Mouse (Mus musculus): ENCODE data around the gene Cacna1a. TPM values are rescaled to one million over a fixed set of nuclear protein-coding genes. Genes with fewer than 3 reads are reported as not detected.

The Cacna1a gene
- total RNA-seq, 2 experiments from 2014 or later = 243 to 258 TPM

- Histone ChIP-seq H3K4me3 (peak overlapping the region; percentile 76), H3K27ac (peak overlapping the region; percentile 95)
- TF ChIP-seq CTCF (IDR thresholded peaks at IDR 0.05) = no peak
- intact Hi-C loops (cut with DNase I) = loop anchor here (5.0 kb wide), 1 partner anchor 52 kb away; no protein-coding TSS in a partner anchor
- DNase-seq (ENCODE audit: extremely low spot score in 1 of 2, low spot score in 2 of 2) = peak; percentile 73 to 80
These were observed 25.9 kb downstream of the Cacna1a start for GRCm38 (mm10) chr8:84413886-84414851.

GRCm38 (mm10) chr8:84414918-84415317 lies 26.7 kb downstream of the Cacna1a start:
- no peak for TF ChIP-seq CTCF (IDR thresholded peaks at IDR 0.05)
- H3K4me3 ChIP-seq = peak overlapping the region; percentile 76
- intact Hi-C loops (cut with DNase I) = loop anchor here (5.0 kb wide), 2 partner anchors 53 to 92 kb away; no protein-coding TSS in a partner anchor
- DNase-seq (ENCODE audit: extremely low spot score in 1 of 2, low spot score in 2 of 2) = no peak
- H3K27ac ChIP-seq = peak overlapping the region; percentile 95

- H3K4me3 ChIP-seq = peak overlapping the region; percentile 76
- intact Hi-C loops (cut with DNase I) = loop anchor here (5.0 kb wide), 1 partner anchor 92 kb away; no protein-coding TSS in a partner anchor
- peak overlapping the region; percentile 95 for H3K27ac ChIP-seq
- peak; percentile 39 to 42 for DNase-seq (ENCODE audit: extremely low spot score in 1 of 2, low spot score in 2 of 2)
- TF ChIP-seq CTCF (IDR thresholded peaks at IDR 0.05) = no peak
These were observed 27.2 kb downstream of the Cacna1a start for GRCm38 (mm10) chr8:84415378-84415898.

GRCm38 (mm10) chr8:84416041-84416440 lies 27.8 kb downstream of the Cacna1a start:
- Histone ChIP-seq H3K27ac (peak overlapping the region; percentile 95), H3K4me3 (peak overlapping the region; percentile 76)
- no peak for DNase-seq (ENCODE audit: extremely low spot score in 1 of 2, low spot score in 2 of 2)
- TF ChIP-seq CTCF (IDR thresholded peaks at IDR 0.05) = no peak
- intact Hi-C loops (cut with DNase I) = loop anchor here (5.0 kb wide), 1 partner anchor 91 kb away; no protein-coding TSS in a partner anchor

- DNase-seq (ENCODE audit: extremely low spot score in 1 of 2, low spot score in 2 of 2) = peak in 1 of 2 experiments; percentile 39
- Histone ChIP-seq H3K27ac (peak overlapping the region; percentile 95), H3K4me3 (peak overlapping the region; percentile 76)
- no peak for TF ChIP-seq CTCF (IDR thresholded peaks at IDR 0.05)
- intact Hi-C loops (cut with DNase I) = loop anchor here (5.0 kb wide), 1 partner anchor 90 kb away; no protein-coding TSS in a partner anchor
These were observed 28.7 kb downstream of the Cacna1a start for GRCm38 (mm10) chr8:84416915-84417314.

- intact Hi-C loops (cut with DNase I) = loop anchor here (5.0 kb wide), 1 partner anchor 89 kb away; no protein-coding TSS in a partner anchor
These were observed 29.6 kb downstream of the Cacna1a start for GRCm38 (mm10) chr8:84417840-84418239.

GRCm38 (mm10) chr8:84424426-84424825 lies 36.2 kb downstream of the Cacna1a start:
- TF ChIP-seq CTCF (IDR thresholded peaks at IDR 0.05) = no peak
- H3K4me3 ChIP-seq = no peak overlapping the region
- H3K27ac ChIP-seq = no peak overlapping the region

More at GRCm38 (mm10) chr8:84417840-84418239, 29.6 kb downstream of the Cacna1a start:
- no peak for DNase-seq (ENCODE audit: extremely low spot score in 1 of 2, low spot score in 2 of 2)
- TF ChIP-seq CTCF (IDR thresholded peaks at IDR 0.05) = peak; percentile 26
- Histone ChIP-seq H3K4me3 (peak overlapping the region; percentile 76), H3K27ac (no peak overlapping the region)

GRCm38 (mm10) chr8:84426087-84426486 lies 37.8 kb downstream of the Cacna1a start:
- H3K4me3 ChIP-seq = no peak overlapping the region
- no peak for DNase-seq (ENCODE audit: extremely low spot score in 1 of 2, low spot score in 2 of 2)
- TF ChIP-seq CTCF (IDR thresholded peaks at IDR 0.05) = no peak
- H3K27ac ChIP-seq = no peak overlapping the region
- intact Hi-C loops (cut with DNase I) = no loop called here

More at GRCm38 (mm10) chr8:84424426-84424825, 36.2 kb downstream of the Cacna1a start:
- no peak for DNase-seq (ENCODE audit: extremely low spot score in 1 of 2, low spot score in 2 of 2)
- intact Hi-C loops (cut with DNase I) = no loop called here

- intact Hi-C loops (cut with DNase I) = no loop called here
- no peak overlapping the region for H3K4me3 ChIP-seq
- DNase-seq (ENCODE audit: extremely low spot score in 1 of 2, low spot score in 2 of 2) = no peak
- TF ChIP-seq CTCF (IDR thresholded peaks at IDR 0.05) = no peak
- H3K27ac ChIP-seq = no peak overlapping the region
These were observed 38.3 kb downstream of the Cacna1a start for GRCm38 (mm10) chr8:84426582-84426981.

- no peak for DNase-seq (ENCODE audit: extremely low spot score in 1 of 2, low spot score in 2 of 2)
- Histone ChIP-seq H3K27ac (peak overlapping the region; percentile 32; the same call in 1 of the 2 replicates), H3K4me3 (no peak overlapping the region)
- intact Hi-C loops (cut with DNase I) = no loop called here
- TF ChIP-seq CTCF (IDR thresholded peaks at IDR 0.05) = no peak
These were observed 39.8 kb downstream of the Cacna1a start for GRCm38 (mm10) chr8:84428034-84428433.

- no peak for TF ChIP-seq CTCF (IDR thresholded peaks at IDR 0.05)
- DNase-seq (ENCODE audit: extremely low spot score in 1 of 2, low spot score in 2 of 2) = no peak
- intact Hi-C loops (cut with DNase I) = no loop called here
These were observed 40.8 kb downstream of the Cacna1a start for GRCm38 (mm10) chr8:84429014-84429413.

GRCm38 (mm10) chr8:84429492-84429891 lies 41.3 kb downstream of the Cacna1a start:
- no peak for DNase-seq (ENCODE audit: extremely low spot score in 1 of 2, low spot score in 2 of 2)
- TF ChIP-seq CTCF (IDR thresholded peaks at IDR 0.05) = no peak
- H3K27ac ChIP-seq = peak overlapping the region; percentile 66
- intact Hi-C loops (cut with DNase I) = no loop called here
- no peak overlapping the region for H3K4me3 ChIP-seq

More at GRCm38 (mm10) chr8:84429014-84429413, 40.8 kb downstream of the Cacna1a start:
- peak overlapping the region; percentile 32; the same call in 1 of the 2 replicates for H3K27ac ChIP-seq
- H3K4me3 ChIP-seq = no peak overlapping the region

All from left cerebral cortex, adult 2 months (tissue).